Mouse (Mus musculus) hindbrain, embryonic 14.5 days (tissue): ENCODE measurements around the gene Pip5k1b. TPM values are rescaled to one million over a fixed set of nuclear protein-coding genes. Genes with fewer than 3 reads are reported as not detected.

ENCODE experiments used
- ATAC-seq: fragments of 200-750 bp; cut with Nextera tagmentation; 2 replicates; pipeline ENCODE4 v1.8.0; 2017; ENCODE audit warnings: moderate number of reproducible peaks, mild to moderate bottlenecking, moderate TSS enrichment, moderate library complexity; ENCODE audit not compliant: low FRiP score
- DNase-seq: peaks from one replicate; pipeline ENCODE4 v3.0.0-alpha.2; 2015; ENCODE audit warnings: low spot score
- H3K27ac ChIP-seq: fragments of 300-500 bp; sonication (generic); 2 replicates; pipeline ENCODE4 v1.5.1; 2014; ENCODE audit warnings: mild to moderate bottlenecking, moderate library complexity
- H3K27me3 ChIP-seq: fragments of 300-500 bp; sonication (generic); 2 replicates; pipeline ENCODE4 v1.6.1; 2014; ENCODE audit warnings: mild to moderate bottlenecking, low read length, mixed read lengths; ENCODE audit not compliant: control insufficient read depth, insufficient read depth
- H3K36me3 ChIP-seq: fragments of 300-500 bp; sonication (generic); replicated peaks from 2 replicates; pipeline ENCODE4 v1.6.1; 2014; ENCODE audit not compliant: control insufficient read depth, insufficient read depth
- H3K4me1 ChIP-seq: fragments of 300-500 bp; sonication (generic); replicated peaks from 2 replicates; pipeline ENCODE4 v1.6.1; 2014; ENCODE audit warnings: antibody characterized with exemption, low read length, mixed read lengths; ENCODE audit not compliant: control insufficient read depth, insufficient read depth
- H3K4me2 ChIP-seq: fragments of 300-500 bp; sonication (generic); replicated peaks from 2 replicates; pipeline ENCODE4 v1.6.1; 2014; ENCODE audit warnings: mild to moderate bottlenecking, moderate library complexity
- H3K4me3 ChIP-seq: fragments of 300-500 bp; sonication (generic); replicated peaks from 2 replicates; pipeline ENCODE4 v1.5.1; 2014; ENCODE audit warnings: mild to moderate bottlenecking, low read length
- H3K9ac ChIP-seq: fragments of 300-500 bp; sonication (generic); 2 replicates; pipeline ENCODE4 v1.6.1; 2014
- H3K9me3 ChIP-seq: fragments of 300-500 bp; sonication (generic); 2 replicates; pipeline ENCODE4 v1.6.1; 2016; ENCODE audit warnings: low read length; ENCODE audit not compliant: control insufficient read depth
- whole genome bisulfite sequencing: fragments of 180-500 bp; shearing (Covaris S2); extraction: QIAGEN DNeasy Blood & Tissue Kit; methylation state at CpG from one replicate; pipeline ENCODE4 v1.1.7; 2014; 5-methylcytosine and 5-hydroxymethylcytosine counted together
- polyA plus RNA-seq: library from polyadenylated mRNA; unstranded; fragments of >200 nt; fragmentation: Nextera tagmentation; extraction: Ambion mirVana; gene quantifications from 2 replicates; pipeline ENCODE4 v1.2.1, GENCODE M21; 2014

Gene Pip5k1b
- polyA plus RNA-seq, 1 experiment from 2014 or later = 3.9 TPM

DNA sequence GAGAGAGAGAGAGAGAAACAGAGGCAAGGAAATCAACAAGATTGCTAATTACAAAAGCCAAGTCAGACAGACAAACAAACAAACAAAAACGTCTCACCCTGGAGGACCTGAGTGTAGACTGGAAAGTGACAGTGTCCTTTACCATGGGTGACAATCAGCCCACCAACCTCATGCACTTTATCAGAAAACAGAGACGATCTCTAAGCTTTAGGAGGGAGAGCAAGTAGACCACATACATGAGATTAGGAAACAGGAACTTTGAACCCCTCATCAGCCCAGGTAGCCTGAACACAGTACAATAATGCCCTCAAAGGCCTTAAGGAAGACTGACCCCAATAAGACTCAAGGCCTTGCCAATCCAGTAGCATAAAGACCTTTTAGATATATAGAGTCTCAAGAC is 227.8 kb downstream of the Pip5k1b start:
- Histone ChIP-seq H3K9me3 (no peaks in the 10 kb centered on the region), H3K27me3 (no peaks in the 10 kb centered on the region), H3K4me3 (no peak overlapping the region), H3K4me1 (peaks cover 8% of the 10 kb centered on the region; the same call in 1 of the 2 replicates), H3K36me3 (no peaks in the 10 kb centered on the region), H3K27ac (no peak overlapping the region), H3K4me2 (no peak overlapping the region), H3K9ac (no peak overlapping the region)
- no peak for DNase-seq
- no peak for ATAC-seq
- 83% methylated on average over 2 of the region's 2 CpGs for WGBS

DNA sequence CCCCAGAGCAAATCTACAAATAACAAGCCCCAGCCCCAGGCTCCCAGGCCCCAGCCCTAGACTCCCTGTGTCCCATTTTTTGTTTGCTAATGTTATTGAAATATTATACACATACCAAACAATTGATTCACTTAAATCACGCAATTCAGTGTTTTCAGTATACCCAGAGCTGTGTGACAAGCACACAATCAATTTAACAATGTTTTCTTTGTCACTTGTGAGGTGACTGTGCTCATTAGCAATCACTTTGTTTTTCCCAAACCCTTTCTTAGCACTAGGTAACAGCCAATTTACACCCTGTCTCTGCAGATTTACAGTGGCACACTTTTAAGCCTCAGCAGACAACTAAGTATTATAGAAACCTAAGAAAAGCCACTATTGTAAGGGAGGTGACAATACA is 228.7 kb downstream of the Pip5k1b start:
- Histone ChIP-seq H3K27ac (no peak overlapping the region), H3K4me2 (no peak overlapping the region), H3K9ac (no peak overlapping the region), H3K4me3 (no peak overlapping the region), H3K9me3 (no peaks in the 10 kb centered on the region), H3K36me3 (no peaks in the 10 kb centered on the region), H3K27me3 (no peaks in the 10 kb centered on the region), H3K4me1 (peaks cover 8% of the 10 kb centered on the region; the same call in 1 of the 2 replicates)
- 45% methylated on average over 1 of the region's 1 CpGs for WGBS
- no peak for DNase-seq
- ATAC-seq = no peak

DNA sequence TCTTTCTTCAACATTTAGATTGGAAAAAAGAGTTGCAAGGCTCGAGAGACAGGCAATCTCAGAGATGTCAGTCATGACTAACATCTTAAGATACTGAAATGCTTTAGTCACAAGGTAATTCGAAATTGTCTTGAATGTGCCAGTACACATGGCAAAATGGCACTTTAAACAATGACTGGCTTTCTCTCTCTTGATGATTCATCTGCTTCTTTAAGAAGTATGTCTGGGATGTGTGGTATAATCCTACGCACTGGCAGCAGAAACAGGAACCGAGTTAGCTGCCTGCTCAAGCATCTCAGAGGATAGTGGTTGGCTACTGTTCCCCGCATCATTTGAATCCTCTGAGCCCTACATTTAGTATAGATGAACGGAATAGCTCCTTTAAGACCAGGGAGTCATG is 230.0 kb downstream of the Pip5k1b start:
- Histone ChIP-seq H3K27me3 (no peaks in the 10 kb centered on the region), H3K4me1 (peaks cover 8% of the 10 kb centered on the region; the same call in 1 of the 2 replicates), H3K9ac (no peak overlapping the region), H3K4me3 (no peak overlapping the region), H3K9me3 (no peaks in the 10 kb centered on the region), H3K36me3 (no peaks in the 10 kb centered on the region), H3K27ac (no peak overlapping the region), H3K4me2 (no peak overlapping the region)
- WGBS = 80% methylated on average over 6 of the region's 6 CpGs
- DNase-seq (no peak), ATAC-seq (no peak)

DNA sequence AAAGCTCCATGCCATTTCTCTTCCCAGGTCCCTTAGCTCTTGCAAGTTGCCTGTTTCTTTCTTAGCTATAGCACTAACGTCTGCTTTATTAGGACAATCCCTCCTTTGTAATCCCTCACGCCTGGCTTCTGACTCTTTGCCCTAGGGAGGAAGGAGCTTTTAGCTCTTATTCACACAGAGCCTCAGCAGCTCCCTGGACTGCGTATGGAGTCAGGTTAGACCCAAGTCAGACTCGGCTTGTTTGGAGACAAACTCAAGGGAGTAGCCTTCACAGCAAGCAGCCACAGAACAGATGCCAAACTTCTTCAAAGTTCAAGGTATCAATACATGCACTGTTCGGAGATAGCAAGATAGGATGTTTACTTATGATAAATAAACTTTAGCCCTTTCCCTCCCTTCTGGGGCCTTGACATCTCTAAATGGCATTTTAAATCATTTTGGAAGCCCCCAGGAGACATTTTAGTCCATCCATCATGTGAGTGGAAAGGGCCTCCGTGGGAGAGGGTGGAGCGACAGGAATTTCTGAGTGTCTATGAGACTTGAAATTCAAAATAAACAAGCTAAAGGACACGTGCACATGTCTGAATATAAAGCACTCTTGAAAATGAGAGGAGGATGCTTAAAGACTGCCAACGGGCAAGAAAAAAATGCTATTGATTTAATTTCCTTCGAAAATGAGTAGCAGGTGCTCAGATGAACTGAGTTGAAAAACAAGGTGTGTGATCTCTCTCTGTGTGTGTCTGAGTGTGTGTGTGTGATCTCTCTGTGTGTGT is 231.6 kb downstream of the Pip5k1b start:
- peaks cover 8% of the 10 kb centered on the region; the same call in 1 of the 2 replicates for H3K4me1 ChIP-seq
- DNase-seq (no peak), ATAC-seq (no peak)
- no peak overlapping the region for H3K4me3 ChIP-seq
- no peak overlapping the region for H3K27ac ChIP-seq
- no peaks in the 10 kb centered on the region for H3K9me3 ChIP-seq
- whole genome bisulfite sequencing = 32% methylated on average over 10 of the region's 10 CpGs
- no peak overlapping the region for H3K9ac ChIP-seq
- H3K4me2 ChIP-seq = no peak overlapping the region
- no peaks in the 10 kb centered on the region for H3K36me3 ChIP-seq
- no peaks in the 10 kb centered on the region for H3K27me3 ChIP-seq

DNA sequence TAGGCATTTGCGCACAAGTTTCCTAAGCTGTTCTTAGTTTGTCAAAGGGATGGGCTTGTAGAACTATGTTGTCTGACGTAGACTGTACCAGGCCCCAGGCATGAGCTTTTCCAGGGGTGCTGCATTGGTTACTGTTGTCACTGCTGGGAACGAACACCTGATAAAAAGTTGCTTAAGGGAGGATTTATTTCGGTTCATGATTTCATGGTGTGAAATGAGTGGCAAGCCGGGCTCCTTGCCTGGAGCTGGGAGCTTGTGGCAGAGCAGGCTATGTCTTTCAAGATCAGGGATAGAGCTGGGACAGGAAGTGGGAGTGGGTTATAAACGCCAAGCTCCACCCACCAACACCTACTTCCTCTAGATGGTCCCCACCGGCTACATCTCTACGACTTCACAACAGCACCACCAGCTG is 233.8 kb downstream of the Pip5k1b start:
- Histone ChIP-seq H3K4me3 (no peak overlapping the region), H3K9ac (no peak overlapping the region), H3K36me3 (no peaks in the 10 kb centered on the region), H3K27ac (no peak overlapping the region), H3K4me2 (no peak overlapping the region), H3K9me3 (no peaks in the 10 kb centered on the region), H3K27me3 (no peaks in the 10 kb centered on the region), H3K4me1 (peaks cover 10% of the 10 kb centered on the region)
- 85% methylated on average over 8 of the region's 8 CpGs for WGBS
- ATAC-seq (no peak), DNase-seq (no peak)

DNA sequence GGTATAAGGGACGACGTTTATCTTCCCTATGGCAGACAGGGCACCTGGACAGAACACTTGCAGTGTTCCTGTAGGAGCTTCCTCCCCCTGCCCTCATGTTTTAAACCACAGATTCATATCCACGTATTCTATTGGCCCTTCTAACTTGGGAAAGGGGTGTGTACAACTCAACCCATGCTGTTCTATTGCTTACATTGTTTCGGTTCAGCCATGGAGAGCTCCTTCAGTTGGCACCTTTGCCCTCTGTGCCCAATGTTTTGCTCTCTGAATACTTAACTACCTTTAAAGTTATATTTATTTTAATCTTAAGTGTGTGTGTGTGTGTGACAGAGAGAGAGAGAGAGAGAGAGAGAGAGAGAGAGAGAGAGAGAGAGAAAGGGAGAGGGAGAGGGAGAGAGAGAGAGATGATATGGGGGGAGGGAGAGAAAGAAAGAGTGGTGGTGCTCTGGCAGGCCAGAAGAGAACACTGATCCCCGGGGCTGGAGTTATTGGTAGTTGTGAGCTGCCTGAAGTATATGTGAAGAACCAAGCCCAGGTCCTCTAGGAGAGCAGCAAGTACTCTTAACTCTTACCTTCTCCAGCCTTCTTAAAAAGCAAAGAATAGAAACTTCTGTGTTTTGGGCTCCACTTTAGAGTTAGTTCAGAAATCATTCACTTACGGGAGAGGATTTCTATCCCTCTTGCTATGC is 234.3 kb downstream of the Pip5k1b start:
- no peak for ATAC-seq
- H3K27me3 ChIP-seq = no peaks in the 10 kb centered on the region
- H3K36me3 ChIP-seq = no peaks in the 10 kb centered on the region
- no peak overlapping the region for H3K4me2 ChIP-seq
- 89% methylated on average over 6 of the region's 6 CpGs for WGBS
- H3K27ac ChIP-seq = no peak overlapping the region
- H3K9ac ChIP-seq = no peak overlapping the region
- no peak for DNase-seq
- no peak overlapping the region for H3K4me3 ChIP-seq
- H3K9me3 ChIP-seq = no peaks in the 10 kb centered on the region
- H3K4me1 ChIP-seq = peaks cover 15% of the 10 kb centered on the region

DNA sequence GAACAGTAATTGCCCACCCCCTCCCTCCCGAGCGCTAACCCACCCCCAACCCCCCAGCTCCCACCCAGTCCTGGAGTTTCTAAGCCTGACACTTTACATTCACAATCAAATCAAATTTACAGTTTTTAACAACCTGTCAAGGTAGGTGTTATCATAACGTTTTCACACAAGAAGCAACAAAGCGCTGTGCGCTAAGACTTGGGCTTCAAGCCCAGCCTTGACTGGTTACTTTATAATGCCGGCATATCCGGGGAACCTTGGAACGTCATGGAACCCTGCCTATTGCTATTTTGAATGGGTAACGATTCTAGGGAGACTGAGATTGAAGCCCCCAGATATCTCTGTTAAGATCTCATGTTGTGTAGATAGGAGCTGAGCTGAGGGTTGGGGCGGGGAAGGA is 237.5 kb downstream of the Pip5k1b start:
- Histone ChIP-seq H3K27me3 (no peaks in the 10 kb centered on the region), H3K36me3 (no peaks in the 10 kb centered on the region), H3K4me2 (no peak overlapping the region), H3K27ac (no peak overlapping the region), H3K4me3 (no peak overlapping the region), H3K4me1 (peaks cover 15% of the 10 kb centered on the region), H3K9ac (no peak overlapping the region), H3K9me3 (no peaks in the 10 kb centered on the region)
- no peak for DNase-seq
- no peak for ATAC-seq
- WGBS = 90% methylated on average over 10 of the region's 10 CpGs

DNA sequence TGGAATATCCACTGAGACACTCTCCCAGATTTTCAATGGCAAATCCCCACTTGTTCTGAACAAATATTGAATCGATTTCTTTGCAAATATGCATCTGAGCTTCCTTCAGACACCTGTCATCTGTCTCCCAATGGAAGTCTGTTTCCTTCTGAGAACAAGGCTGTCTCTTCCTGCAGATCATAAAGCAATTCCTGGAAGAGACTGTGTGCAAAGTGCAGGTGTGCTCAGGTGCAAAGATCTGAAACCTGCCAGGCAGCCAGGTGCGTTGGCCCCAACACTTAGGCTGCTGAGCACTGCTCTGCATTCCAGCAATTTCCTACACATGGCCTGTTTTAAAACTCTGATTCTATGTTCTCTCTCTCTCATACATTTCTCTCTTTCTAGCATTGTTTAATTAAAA is 237.9 kb downstream of the Pip5k1b start:
- Histone ChIP-seq H3K27ac (no peak overlapping the region), H3K27me3 (no peaks in the 10 kb centered on the region), H3K4me2 (no peak overlapping the region), H3K4me3 (no peak overlapping the region), H3K36me3 (no peaks in the 10 kb centered on the region), H3K4me1 (peaks cover 20% of the 10 kb centered on the region), H3K9ac (no peak overlapping the region), H3K9me3 (no peaks in the 10 kb centered on the region)
- no peak for ATAC-seq
- 98% methylated on average over 2 of the region's 2 CpGs for WGBS
- DNase-seq = no peak

DNA sequence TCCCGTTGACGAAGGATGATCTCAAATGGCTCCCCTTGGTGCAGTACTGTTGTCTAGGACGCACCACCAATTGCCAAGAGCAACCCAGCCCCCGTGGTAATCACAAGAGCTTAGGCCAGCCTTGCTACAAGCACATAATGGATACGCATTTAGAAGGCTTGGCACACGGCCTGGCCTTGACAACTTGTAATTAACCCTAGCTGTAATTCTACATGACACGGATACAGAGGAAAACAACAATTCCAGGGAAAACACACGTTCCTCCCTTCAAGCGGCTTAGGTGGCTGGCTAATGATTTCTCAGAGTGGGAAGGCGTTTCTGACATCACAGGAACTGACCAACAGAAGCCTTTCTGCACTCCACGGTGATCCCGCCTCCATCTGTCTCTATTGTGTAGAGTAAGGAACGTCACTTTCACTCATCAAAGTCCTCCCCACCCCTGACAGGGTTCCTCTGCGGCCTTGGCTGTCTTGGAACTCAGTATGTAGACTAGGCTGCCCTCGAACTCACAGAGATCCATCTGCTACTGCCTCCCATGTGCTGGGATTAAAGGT is 238.6 kb downstream of the Pip5k1b start:
- Histone ChIP-seq H3K9ac (no peak overlapping the region), H3K27ac (no peak overlapping the region), H3K27me3 (no peaks in the 10 kb centered on the region), H3K4me3 (no peak overlapping the region), H3K36me3 (no peaks in the 10 kb centered on the region), H3K9me3 (no peaks in the 10 kb centered on the region), H3K4me2 (no peak overlapping the region), H3K4me1 (peaks cover 20% of the 10 kb centered on the region)
- peak; percentile 62; the same call in 1 of the 2 replicates for ATAC-seq
- DNase-seq = peak; percentile 66
- 38% methylated on average over 15 of the region's 15 CpGs for whole genome bisulfite sequencing
